Mouse (Mus musculus) T-helper 1 cell (primary cell): ENCODE data around the gene Sirpa.

ENCODE experiments used
- in situ Hi-C: fragments of 300-600 bp; cut with MboI, MseI; formaldehyde crosslinking; loops from one replicate; pipeline ENCODE4 v1.15.1; 2025; ENCODE audit warnings: high pct_unique_total_duplicates

Sirpa gene

GRCm38 (mm10) chr2:129582261-129582660 is 10.4 kb upstream of the Sirpa start:
- in situ Hi-C loops: no loop called here

- in situ Hi-C loops: no loop called here
Measured at GRCm38 (mm10) chr2:129584905-129585304, 7.7 kb upstream of the Sirpa start.

- in situ Hi-C loops: no loop called here
Measured at GRCm38 (mm10) chr2:129585904-129586514, 6.6 kb upstream of the Sirpa start.

GRCm38 (mm10) chr2:129587241-129587640 is 5.4 kb upstream of the Sirpa start:
- in situ Hi-C loops: no loop called here

- in situ Hi-C loops: no loop called here
Measured at GRCm38 (mm10) chr2:129587825-129588251, 4.8 kb upstream of the Sirpa start.

- in situ Hi-C loops: no loop called here
Measured at GRCm38 (mm10) chr2:129591897-129592296, 738 bp upstream of the Sirpa start.

- in situ Hi-C loops: no loop called here
Measured at GRCm38 (mm10) chr2:129593141-129593875, 673 bp downstream of the Sirpa start.

GRCm38 (mm10) chr2:129593876-129594421 is 1.3 kb downstream of the Sirpa start:
- in situ Hi-C loops: no loop called here

- in situ Hi-C loops: no loop called here
Measured at GRCm38 (mm10) chr2:129594569-129594968, 1.9 kb downstream of the Sirpa start.

GRCm38 (mm10) chr2:129595206-129595605 is 2.6 kb downstream of the Sirpa start:
- in situ Hi-C loops: no loop called here

GRCm38 (mm10) chr2:129595661-129596209 is 3.1 kb downstream of the Sirpa start:
- in situ Hi-C loops: no loop called here

- in situ Hi-C loops: no loop called here
Measured at GRCm38 (mm10) chr2:129596555-129597172, 4.0 kb downstream of the Sirpa start.

GRCm38 (mm10) chr2:129597581-129597980 is 4.9 kb downstream of the Sirpa start:
- in situ Hi-C loops: no loop called here

- in situ Hi-C loops: no loop called here
Measured at GRCm38 (mm10) chr2:129598094-129598493, 5.5 kb downstream of the Sirpa start.

- in situ Hi-C loops: no loop called here
Measured at GRCm38 (mm10) chr2:129599231-129600084, 6.8 kb downstream of the Sirpa start.

GRCm38 (mm10) chr2:129601059-129601650 is 8.5 kb downstream of the Sirpa start:
- in situ Hi-C loops: no loop called here

GRCm38 (mm10) chr2:129601894-129602663 is 9.4 kb downstream of the Sirpa start:
- in situ Hi-C loops: no loop called here

GRCm38 (mm10) chr2:129602856-129603255 is 10.2 kb downstream of the Sirpa start:
- in situ Hi-C loops: no loop called here

- in situ Hi-C loops: no loop called here
Measured at GRCm38 (mm10) chr2:129603536-129603935, 10.9 kb downstream of the Sirpa start.

GRCm38 (mm10) chr2:129604032-129604431 is 11.4 kb downstream of the Sirpa start:
- in situ Hi-C loops: no loop called here
